Mouse (Mus musculus) telencephalon, adult 2 months (tissue): Measurements from ENCODE around the gene Wfikkn2.
"Not testable (repeated sequence)": the region's sequence is repeated elsewhere in the genome, so short reads cannot be mapped to it uniquely, and the experiment has no call there.

Experiments
- DNase-seq: peaks from one replicate; pipeline ENCODE4 v3.0.0-alpha.2; 2011; ENCODE audit warnings: low read depth, low spot score

Wfikkn2 gene

DNA sequence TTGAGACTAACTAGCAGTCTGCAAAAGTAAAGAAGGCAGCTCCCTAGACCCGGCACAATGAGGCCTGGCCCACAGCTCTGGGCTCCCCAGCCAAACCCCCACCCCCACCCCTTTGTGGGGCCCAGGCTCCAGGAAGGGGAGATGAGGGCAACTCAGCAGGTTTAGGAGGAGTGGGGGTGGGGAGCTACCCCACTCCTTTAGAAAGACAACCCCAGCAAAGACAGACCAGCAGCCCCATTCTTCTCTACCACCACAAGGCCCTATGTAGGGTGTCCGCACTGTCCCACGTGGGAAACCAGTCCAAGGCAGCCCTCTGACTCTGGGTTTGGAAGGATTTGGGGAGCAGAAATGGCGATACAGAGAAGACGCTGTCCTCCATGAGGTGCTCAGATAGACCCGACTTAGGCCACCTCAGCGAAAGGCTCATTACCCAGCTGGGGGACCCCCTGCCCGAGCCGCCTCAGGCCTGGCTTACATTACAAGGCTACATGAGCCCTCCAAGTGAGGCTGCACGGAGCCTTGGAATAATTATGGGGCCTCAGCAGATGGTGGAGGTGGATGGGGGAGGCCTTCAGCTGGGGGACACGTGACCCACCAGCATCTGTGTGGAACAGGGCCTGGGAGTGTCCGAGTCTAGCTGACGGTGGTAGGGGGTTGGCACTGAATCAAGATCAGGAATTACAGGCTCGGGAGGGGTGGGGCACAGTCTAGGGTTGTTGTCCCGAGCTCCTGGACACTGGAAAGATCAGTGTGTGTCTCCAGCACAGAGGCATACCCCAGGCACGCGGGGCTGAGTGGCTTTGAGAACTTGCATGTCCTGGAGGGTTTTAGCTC, at the start of gene Wfikkn2:
Gene Wfikkn2, minus strand, starts transcription at position 51 of the 834 bp plus-strand sequence.
- no peak for DNase-seq

- DNase-seq: no peak
Observed at GRCm38 (mm10) chr11:94294996-94295845, 49.4 kb upstream of the Wfikkn2 start.

- DNase-seq: no peak
Observed at GRCm38 (mm10) chr11:94290062-94290740, 44.4 kb upstream of the Wfikkn2 start.

- no peak for DNase-seq
Observed at GRCm38 (mm10) chr11:94287105-94287504, 41.3 kb upstream of the Wfikkn2 start.

GRCm38 (mm10) chr11:94285886-94286574, 40.2 kb upstream of the Wfikkn2 start:
- DNase-seq: no peak

- no peak for DNase-seq
Observed at GRCm38 (mm10) chr11:94283536-94284099, 37.8 kb upstream of the Wfikkn2 start.

- no peak for DNase-seq
Observed at GRCm38 (mm10) chr11:94282291-94282690, 36.5 kb upstream of the Wfikkn2 start.

GRCm38 (mm10) chr11:94281199-94282181, 35.7 kb upstream of the Wfikkn2 start, which contains the start of gene Gm21885:
Gene Gm21885, plus strand, starts transcription at chr11:94281873.
- DNase-seq: no peak

- peak; percentile 95 for DNase-seq
Observed at GRCm38 (mm10) chr11:94276869-94277337, 31.1 kb upstream of the Wfikkn2 start.

DNA sequence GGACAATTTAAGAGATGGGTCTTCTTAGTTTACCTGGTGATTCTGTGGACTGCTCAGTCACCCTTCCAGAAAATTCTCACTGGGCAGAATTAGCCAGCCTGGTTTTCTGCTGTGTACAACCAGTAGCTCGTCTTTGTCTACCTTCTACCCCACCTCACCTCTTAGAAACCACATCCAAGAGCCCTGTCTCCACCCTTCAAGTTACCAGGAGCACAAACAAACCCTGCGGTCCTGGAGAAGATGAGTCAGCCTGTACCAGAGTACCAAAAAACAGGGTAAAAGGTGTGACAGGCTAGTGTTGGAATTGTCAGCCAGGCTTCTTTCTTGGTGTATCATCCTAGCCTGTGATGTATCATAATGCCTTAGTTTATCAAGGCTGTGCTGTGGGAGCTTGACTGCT, 29.9 kb upstream of the Wfikkn2 start:
- DNase-seq: no peak

GRCm38 (mm10) chr11:94275226-94275625, 29.4 kb upstream of the Wfikkn2 start:
- DNase-seq: no peak

- DNase-seq: no peak
Observed at GRCm38 (mm10) chr11:94274206-94274867, 28.5 kb upstream of the Wfikkn2 start.

GRCm38 (mm10) chr11:94272960-94273927, 27.4 kb upstream of the Wfikkn2 start:
- DNase-seq: no peak

DNA sequence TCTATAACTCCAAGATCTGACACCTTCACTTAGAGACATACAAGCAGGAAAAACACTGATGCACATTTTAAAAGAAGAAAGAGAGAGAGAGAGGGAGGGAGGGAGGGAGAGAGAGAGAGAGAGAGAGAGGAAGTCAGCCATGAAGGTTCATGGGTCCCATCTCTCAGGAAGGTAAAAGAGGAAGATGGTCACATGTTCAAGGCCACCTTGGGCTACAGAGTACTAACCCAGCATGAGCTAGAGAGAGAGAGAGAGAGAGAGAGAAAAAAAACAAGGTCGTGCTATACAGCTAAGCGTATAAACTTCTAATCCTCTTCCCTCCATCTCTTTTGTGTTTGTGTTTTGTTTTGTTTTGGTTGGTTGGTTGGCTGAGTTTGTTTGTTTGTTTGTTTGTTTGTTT, 25.2 kb upstream of the Wfikkn2 start:
- DNase-seq: no peak

DNA sequence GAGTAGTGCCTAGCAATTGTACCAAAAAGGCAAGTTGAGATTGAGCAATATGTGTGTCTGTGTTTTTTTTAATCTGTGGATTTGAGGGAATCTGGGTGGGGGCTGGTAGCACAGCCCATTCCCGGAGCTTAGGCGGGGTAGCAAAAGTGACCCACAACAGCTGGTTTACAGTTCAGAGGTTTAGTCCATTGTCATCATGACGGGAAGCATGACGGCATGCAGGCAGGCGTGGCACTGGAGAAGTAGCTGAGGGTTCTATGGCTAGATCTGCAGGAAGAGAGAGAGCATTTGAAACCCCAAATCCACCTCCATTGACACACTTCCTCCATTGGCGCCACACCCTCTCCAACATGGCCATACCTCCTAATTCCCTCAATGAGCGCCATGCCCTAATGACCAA, 24.1 kb upstream of the Wfikkn2 start:
- DNase-seq: no peak

GRCm38 (mm10) chr11:94268761-94269160, 23.0 kb upstream of the Wfikkn2 start:
- no peak for DNase-seq

- DNase-seq: not testable (repeated sequence)
Observed at GRCm38 (mm10) chr11:94266155-94266554, 20.4 kb upstream of the Wfikkn2 start.
